Mouse (Mus musculus) lung, embryonic 15.5 days (tissue): ENCODE measurements at regions not wholly inside any gene's neighbourhood (a gene's known extent, or its start where the extent isn't known, plus 50 kb on each side); places are given as distances from the start of the nearest gene placed in this dataset.
A peak's percentile ranks its signal among the peaks of the same experiment; 100 is the strongest.

Experiments
- ATAC-seq: fragments of 200-750 bp; cut with Nextera tagmentation; 2 replicates; pipeline ENCODE4 v1.8.0; 2017; ENCODE audit warnings: moderate number of reproducible peaks, borderline replicate concordance; ENCODE audit not compliant: low FRiP score, low TSS enrichment; ENCODE audit errors: extremely low read depth
- H3K27ac ChIP-seq: fragments of 300-500 bp; sonication (generic); 2 replicates; pipeline ENCODE4 v1.5.1; 2015; ENCODE audit warnings: moderate library complexity, mild to moderate bottlenecking, inconsistent platforms
- H3K27me3 ChIP-seq: fragments of 300-500 bp; sonication (generic); 2 replicates; pipeline ENCODE4 v1.6.1; 2015; ENCODE audit warnings: inconsistent platforms
- H3K36me3 ChIP-seq: fragments of 300-500 bp; sonication (generic); 2 replicates; pipeline ENCODE4 v1.6.1; 2015; ENCODE audit warnings: inconsistent platforms
- H3K4me1 ChIP-seq: fragments of 300-500 bp; sonication (generic); 2 replicates; pipeline ENCODE4 v1.6.1; 2015; ENCODE audit warnings: inconsistent platforms
- H3K4me2 ChIP-seq: fragments of 300-500 bp; sonication (generic); 2 replicates; pipeline ENCODE4 v1.6.1; 2015; ENCODE audit warnings: inconsistent platforms, mild to moderate bottlenecking, moderate library complexity
- H3K4me3 ChIP-seq: fragments of 300-500 bp; sonication (generic); 2 replicates; pipeline ENCODE4 v1.5.1; 2015; ENCODE audit warnings: mild to moderate bottlenecking, inconsistent platforms
- H3K9ac ChIP-seq: fragments of 300-500 bp; sonication (generic); 2 replicates; pipeline ENCODE4 v1.6.1; 2015; ENCODE audit warnings: inconsistent platforms
- H3K9me3 ChIP-seq: fragments of 300-500 bp; sonication (generic); 2 replicates; pipeline ENCODE4 v1.6.1; 2016; ENCODE audit warnings: inconsistent platforms
- WGBS: fragments of 180-500 bp; shearing (Covaris S2); methylation state at CpG from one replicate; pipeline ENCODE4 v1.1.7; 2015; 5-methylcytosine and 5-hydroxymethylcytosine counted together

- Histone ChIP-seq H3K4me2 (0 out of 2 replicates have a peak overlapping the region, but pooled peaks have one; percentile 12), H3K27ac (peak overlapping the region; percentile 56), H3K9me3 (no peaks in the 10 kb centered on the region), H3K4me1 (peaks cover 19% of the 10 kb centered on the region), H3K4me3 (no peak overlapping the region), H3K36me3 (no peaks in the 10 kb centered on the region), H3K9ac (no peak overlapping the region), H3K27me3 (no peaks in the 10 kb centered on the region)
- whole genome bisulfite sequencing = 30% methylated on average over 9 of the region's 9 CpGs
- ATAC-seq = no peak
Measured at GRCm38 (mm10) chr7:134498716-134499115, 113.3 kb upstream of the D7Ertd443e start.

GRCm38 (mm10) chr7:134499429-134499828 lies 114.0 kb upstream of the D7Ertd443e start:
- H3K36me3 ChIP-seq = no peaks in the 10 kb centered on the region

GRCm38 (mm10) chr7:134500210-134500609 lies 114.7 kb upstream of the D7Ertd443e start:
- H3K9ac ChIP-seq = no peak overlapping the region

More at GRCm38 (mm10) chr7:134499429-134499828, 114.0 kb upstream of the D7Ertd443e start:
- WGBS = 41% methylated on average over 4 of the region's 4 CpGs
- Histone ChIP-seq H3K9ac (no peak overlapping the region), H3K27me3 (no peaks in the 10 kb centered on the region), H3K4me3 (no peak overlapping the region), H3K4me2 (peak overlapping the region; percentile 12; the same call in 1 of the 2 replicates), H3K4me1 (peaks cover 19% of the 10 kb centered on the region), H3K9me3 (no peaks in the 10 kb centered on the region), H3K27ac (peak overlapping the region; percentile 56)
- no peak; the same call in 1 of the 2 replicates for ATAC-seq

GRCm38 (mm10) chr7:134501079-134501478 lies 115.6 kb upstream of the D7Ertd443e start:
- no peak overlapping the region for H3K9ac ChIP-seq
- no peaks in the 10 kb centered on the region for H3K9me3 ChIP-seq
- WGBS = 9% methylated on average over 1 of the region's 1 CpGs
- no peaks in the 10 kb centered on the region for H3K36me3 ChIP-seq
- ATAC-seq = peak; percentile 72; the same call in 1 of the 2 replicates
- H3K4me1 ChIP-seq = peaks cover 19% of the 10 kb centered on the region
- no peaks in the 10 kb centered on the region for H3K27me3 ChIP-seq
- H3K4me3 ChIP-seq = no peak overlapping the region
- no peak overlapping the region for H3K27ac ChIP-seq
- H3K4me2 ChIP-seq = no peak overlapping the region

More at GRCm38 (mm10) chr7:134500210-134500609, 114.7 kb upstream of the D7Ertd443e start:
- H3K27ac ChIP-seq = 0 out of 2 replicates have a peak overlapping the region, but pooled peaks have one; percentile 56
- no peak overlapping the region for H3K4me3 ChIP-seq
- no peak for ATAC-seq
- no peaks in the 10 kb centered on the region for H3K9me3 ChIP-seq
- no peaks in the 10 kb centered on the region for H3K27me3 ChIP-seq
- H3K4me2 ChIP-seq = no peak overlapping the region
- WGBS = 48% methylated on average over 4 of the region's 4 CpGs
- no peaks in the 10 kb centered on the region for H3K36me3 ChIP-seq
- peaks cover 19% of the 10 kb centered on the region for H3K4me1 ChIP-seq

GRCm38 (mm10) chr7:134510333-134510928 lies 125.0 kb upstream of the D7Ertd443e start:
- ATAC-seq = no peak
- Histone ChIP-seq H3K4me3 (no peak overlapping the region), H3K9me3 (no peaks in the 10 kb centered on the region), H3K9ac (no peak overlapping the region), H3K27ac (no peak overlapping the region), H3K4me2 (no peak overlapping the region), H3K4me1 (no peaks in the 10 kb centered on the region), H3K27me3 (no peaks in the 10 kb centered on the region), H3K36me3 (no peaks in the 10 kb centered on the region)
- WGBS = 39% methylated on average over 6 of the region's 6 CpGs

GRCm38 (mm10) chr7:134519372-134519975 lies 134.0 kb upstream of the D7Ertd443e start:
- Histone ChIP-seq H3K9ac (no peak overlapping the region), H3K27ac (no peak overlapping the region), H3K4me3 (no peak overlapping the region), H3K9me3 (no peaks in the 10 kb centered on the region), H3K27me3 (no peaks in the 10 kb centered on the region), H3K36me3 (no peaks in the 10 kb centered on the region), H3K4me2 (no peak overlapping the region), H3K4me1 (no peaks in the 10 kb centered on the region)
- ATAC-seq = no peak
- WGBS = 71% methylated on average over 9 of the region's 9 CpGs

GRCm38 (mm10) chr7:134523897-134524296 lies 138.4 kb upstream of the D7Ertd443e start:
- Histone ChIP-seq H3K4me2 (no peak overlapping the region), H3K4me3 (no peak overlapping the region), H3K9ac (no peak overlapping the region), H3K9me3 (no peaks in the 10 kb centered on the region), H3K4me1 (no peaks in the 10 kb centered on the region), H3K27me3 (no peaks in the 10 kb centered on the region), H3K27ac (no peak overlapping the region), H3K36me3 (no peaks in the 10 kb centered on the region)
- WGBS = 40% methylated on average over 8 of the region's 8 CpGs
- ATAC-seq = no peak

- 89% methylated on average over 1 of the region's 1 CpGs for WGBS
Measured at GRCm38 (mm10) chr7:134525041-134525440, 139.6 kb upstream of the D7Ertd443e start.

GRCm38 (mm10) chr7:134525461-134525860 lies 140.0 kb upstream of the D7Ertd443e start:
- ATAC-seq = no peak
- 86% methylated on average over 2 of the region's 2 CpGs for WGBS
- Histone ChIP-seq H3K27ac (no peak overlapping the region), H3K27me3 (no peaks in the 10 kb centered on the region), H3K4me2 (no peak overlapping the region), H3K36me3 (no peaks in the 10 kb centered on the region), H3K9me3 (no peaks in the 10 kb centered on the region), H3K4me3 (no peak overlapping the region), H3K4me1 (no peaks in the 10 kb centered on the region), H3K9ac (no peak overlapping the region)

More at GRCm38 (mm10) chr7:134525041-134525440, 139.6 kb upstream of the D7Ertd443e start:
- no peaks in the 10 kb centered on the region for H3K27me3 ChIP-seq
- H3K27ac ChIP-seq = no peak overlapping the region
- no peak overlapping the region for H3K4me2 ChIP-seq
- H3K9ac ChIP-seq = no peak overlapping the region
- no peaks in the 10 kb centered on the region for H3K4me1 ChIP-seq
- no peaks in the 10 kb centered on the region for H3K36me3 ChIP-seq
- no peak overlapping the region for H3K4me3 ChIP-seq
- H3K9me3 ChIP-seq = no peaks in the 10 kb centered on the region
- ATAC-seq = no peak

- no peaks in the 10 kb centered on the region for H3K36me3 ChIP-seq
- no peak overlapping the region for H3K4me2 ChIP-seq
- H3K9me3 ChIP-seq = 0 out of 2 replicates have a peak, but pooled peaks cover 3% of the 10 kb centered on the region
- 66% methylated on average over 2 of the region's 2 CpGs for WGBS
- no peak for ATAC-seq
- H3K27me3 ChIP-seq = no peaks in the 10 kb centered on the region
- no peak overlapping the region for H3K9ac ChIP-seq
- no peak overlapping the region for H3K4me3 ChIP-seq
- H3K27ac ChIP-seq = no peak overlapping the region
- no peaks in the 10 kb centered on the region for H3K4me1 ChIP-seq
Measured at GRCm38 (mm10) chr7:134527351-134527750, 141.9 kb upstream of the D7Ertd443e start.

- H3K4me2 ChIP-seq = no peak overlapping the region
- 88% methylated on average over 3 of the region's 3 CpGs for whole genome bisulfite sequencing
- no peaks in the 10 kb centered on the region for H3K27me3 ChIP-seq
- ATAC-seq = no peak
- 0 out of 2 replicates have a peak, but pooled peaks cover 3% of the 10 kb centered on the region for H3K9me3 ChIP-seq
- no peak overlapping the region for H3K27ac ChIP-seq
- H3K4me1 ChIP-seq = no peaks in the 10 kb centered on the region
- H3K9ac ChIP-seq = no peak overlapping the region
- H3K36me3 ChIP-seq = no peaks in the 10 kb centered on the region
- no peak overlapping the region for H3K4me3 ChIP-seq
Measured at GRCm38 (mm10) chr7:134528026-134528425, 142.4 kb upstream of the Dock1 start.

GRCm38 (mm10) chr7:134534821-134535220 lies 135.6 kb upstream of the Dock1 start:
- WGBS = 73% methylated on average over 4 of the region's 4 CpGs
- ATAC-seq = no peak
- H3K4me1 ChIP-seq = no peaks in the 10 kb centered on the region

More at GRCm38 (mm10) chr7:134534821-134535220, 135.6 kb upstream of the Dock1 start:
- Histone ChIP-seq H3K9ac (no peak overlapping the region), H3K4me2 (no peak overlapping the region), H3K36me3 (no peaks in the 10 kb centered on the region), H3K9me3 (0 out of 2 replicates have a peak, but pooled peaks cover 3% of the 10 kb centered on the region), H3K27me3 (no peaks in the 10 kb centered on the region), H3K27ac (no peak overlapping the region), H3K4me3 (no peak overlapping the region)
